Mouse (Mus musculus): ENCODE measurements around the gene Rhbdd3. TPM values are rescaled to one million over a fixed set of nuclear protein-coding genes. Genes with fewer than 3 reads are reported as not detected.

The Rhbdd3 gene
- polyA plus RNA-seq, 1 experiment from 2014 or later = 25.1 TPM

- peaks cover 32% of the 10 kb centered on the region; the same call in 1 of the 2 replicates for H3K36me3 ChIP-seq
- peaks cover 30% of the 10 kb centered on the region for H3K4me1 ChIP-seq
- no peak for ATAC-seq (ENCODE audit: low FRiP score, low read depth)
- H3K9me3 ChIP-seq = no peaks in the 10 kb centered on the region
- no peak overlapping the region for H3K27ac ChIP-seq
- 68% methylated on average over 6 of the region's 6 CpGs for WGBS
- no peak overlapping the region for H3K4me3 ChIP-seq
- H3K4me2 ChIP-seq (replicated peaks) = peak overlapping the region; percentile 75; the same call in 1 of the 2 replicates
- H3K9ac ChIP-seq = no peak overlapping the region
- H3K27me3 ChIP-seq = no peaks in the 10 kb centered on the region
Measured at GRCm38 (mm10) chr11:5101641-5102040, 2.9 kb downstream of the Rhbdd3 start.

GRCm38 (mm10) chr11:5102384-5102783, 3.7 kb downstream of the Rhbdd3 start:
- H3K4me1 ChIP-seq = peaks cover 22% of the 10 kb centered on the region
- H3K27me3 ChIP-seq = no peaks in the 10 kb centered on the region
- H3K9me3 ChIP-seq = no peaks in the 10 kb centered on the region
- H3K9ac ChIP-seq = no peak overlapping the region
- ATAC-seq (ENCODE audit: low FRiP score, low read depth) = no peak
- 89% methylated on average over 7 of the region's 7 CpGs for WGBS
- H3K36me3 ChIP-seq = peaks cover 32% of the 10 kb centered on the region; the same call in 1 of the 2 replicates
- H3K4me3 ChIP-seq = no peak overlapping the region
- no peak overlapping the region for H3K4me2 ChIP-seq (replicated peaks)
- H3K27ac ChIP-seq = no peak overlapping the region

GRCm38 (mm10) chr11:5103986-5104509, 5.3 kb downstream of the Rhbdd3 start:
- ATAC-seq (ENCODE audit: low FRiP score, low read depth) = no peak
- Histone ChIP-seq H3K4me3 (no peak overlapping the region), H3K9ac (no peak overlapping the region), H3K9me3 (no peaks in the 10 kb centered on the region), H3K27me3 (no peaks in the 10 kb centered on the region), H3K36me3 (peaks cover 32% of the 10 kb centered on the region; the same call in 1 of the 2 replicates), H3K4me2 (replicated peaks) (no peak overlapping the region), H3K4me1 (peaks cover 19% of the 10 kb centered on the region), H3K27ac (no peak overlapping the region)
- WGBS = 97% methylated on average over 4 of the region's 4 CpGs

DNA sequence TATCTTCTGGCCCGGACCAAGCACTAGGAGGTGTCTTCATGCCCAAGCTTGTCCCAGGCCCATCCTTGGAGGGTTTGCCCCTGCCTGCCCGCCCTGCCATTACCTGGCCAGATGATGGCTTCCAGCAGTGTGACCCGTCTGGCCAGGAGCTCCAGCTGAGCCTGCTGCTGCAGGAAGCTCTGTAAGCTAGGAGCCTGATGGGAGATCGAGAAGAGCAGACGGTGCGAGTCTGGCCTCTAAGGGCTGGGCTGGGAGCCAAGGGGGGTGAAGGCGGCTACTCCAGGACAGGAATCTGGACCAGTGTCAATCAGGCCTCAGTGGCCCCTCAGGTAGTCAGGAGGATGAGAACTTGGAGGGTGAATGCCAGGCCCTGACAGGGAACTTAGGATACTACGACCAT, 10.7 kb downstream of the Rhbdd3 start:
- Histone ChIP-seq H3K4me1 (no peaks in the 10 kb centered on the region), H3K27me3 (no peaks in the 10 kb centered on the region), H3K9me3 (no peaks in the 10 kb centered on the region), H3K4me2 (replicated peaks) (no peak overlapping the region), H3K36me3 (peaks cover 17% of the 10 kb centered on the region; the same call in 1 of the 2 replicates), H3K4me3 (no peak overlapping the region), H3K9ac (no peak overlapping the region), H3K27ac (no peak overlapping the region)
- WGBS = 53% methylated on average over 8 of the region's 8 CpGs
- no peak for ATAC-seq (ENCODE audit: low FRiP score, low read depth)

- ATAC-seq (ENCODE audit: low FRiP score, low read depth) = no peak
- Histone ChIP-seq H3K4me3 (no peak overlapping the region), H3K9ac (no peak overlapping the region), H3K36me3 (no peaks in the 10 kb centered on the region), H3K4me1 (no peaks in the 10 kb centered on the region; the same call in 1 of the 2 replicates), H3K27ac (no peak overlapping the region), H3K27me3 (no peaks in the 10 kb centered on the region), H3K4me2 (replicated peaks) (no peak overlapping the region), H3K9me3 (no peaks in the 10 kb centered on the region)
- 79% methylated on average over 7 of the region's 7 CpGs for whole genome bisulfite sequencing
Measured at GRCm38 (mm10) chr11:5113645-5114044, 14.9 kb downstream of the Rhbdd3 start.

- Histone ChIP-seq H3K4me1 (no peaks in the 10 kb centered on the region; the same call in 1 of the 2 replicates), H3K9me3 (no peaks in the 10 kb centered on the region), H3K9ac (no peak overlapping the region), H3K4me2 (replicated peaks) (no peak overlapping the region), H3K36me3 (no peaks in the 10 kb centered on the region), H3K27ac (no peak overlapping the region), H3K4me3 (no peak overlapping the region), H3K27me3 (no peaks in the 10 kb centered on the region)
- peak; percentile 69 for ATAC-seq (ENCODE audit: low FRiP score, low read depth)
- WGBS = 27% methylated on average over 13 of the region's 13 CpGs
Measured at GRCm38 (mm10) chr11:5114931-5115581, 16.3 kb downstream of the Rhbdd3 start.

GRCm38 (mm10) chr11:5125713-5126112, 27.0 kb downstream of the Rhbdd3 start:
- Histone ChIP-seq H3K27me3 (no peaks in the 10 kb centered on the region), H3K9me3 (0 out of 2 replicates have a peak, but pooled peaks cover 3% of the 10 kb centered on the region), H3K9ac (no peak overlapping the region), H3K36me3 (no peaks in the 10 kb centered on the region; the same call in 1 of the 2 replicates), H3K4me1 (no peaks in the 10 kb centered on the region), H3K27ac (no peak overlapping the region), H3K4me2 (replicated peaks) (no peak overlapping the region), H3K4me3 (no peak overlapping the region)
- 78% methylated on average over 4 of the region's 4 CpGs for WGBS
- ATAC-seq (ENCODE audit: low FRiP score, low read depth) = no peak

- WGBS = 38% methylated on average over 5 of the region's 5 CpGs
- H3K9ac ChIP-seq = no peak overlapping the region
- no peak overlapping the region for H3K4me2 ChIP-seq (replicated peaks)
- no peak for ATAC-seq (ENCODE audit: low FRiP score, low read depth)
- no peaks in the 10 kb centered on the region for H3K4me1 ChIP-seq
- H3K27me3 ChIP-seq = no peaks in the 10 kb centered on the region
- H3K36me3 ChIP-seq = peaks cover 3% of the 10 kb centered on the region; the same call in 1 of the 2 replicates
- no peak overlapping the region for H3K27ac ChIP-seq
- no peak overlapping the region for H3K4me3 ChIP-seq
- no peaks in the 10 kb centered on the region for H3K9me3 ChIP-seq
Measured at GRCm38 (mm10) chr11:5129035-5129480, 30.3 kb downstream of the Rhbdd3 start.

DNA sequence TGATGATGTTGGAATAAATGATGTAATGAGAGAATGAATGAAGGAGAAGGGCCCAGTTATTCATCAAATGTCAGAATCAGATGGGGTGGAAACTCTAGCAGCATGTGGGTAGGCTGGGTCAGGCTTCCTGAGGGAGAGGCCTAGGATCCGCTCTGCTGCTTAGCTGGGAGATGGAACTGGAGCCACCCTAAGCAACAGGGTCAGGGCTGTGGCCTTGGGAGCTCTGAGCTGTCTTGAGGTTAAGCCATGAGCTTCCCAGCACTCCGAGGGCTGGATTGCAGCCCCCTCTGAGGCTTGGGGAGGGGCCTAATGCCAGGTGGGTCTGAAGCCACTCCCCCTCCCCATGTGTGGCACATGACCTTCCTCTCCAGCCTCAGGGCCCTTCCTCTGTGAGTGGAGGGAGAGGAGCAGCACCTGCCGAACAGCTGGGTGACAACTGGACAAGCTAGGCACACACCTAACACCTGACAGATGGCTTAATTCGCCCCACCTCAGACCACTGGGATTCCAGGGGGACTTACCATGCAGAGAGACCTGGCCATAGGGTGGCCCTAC, 31.5 kb downstream of the Rhbdd3 start:
- 52% methylated on average over 4 of the region's 4 CpGs for WGBS
- no peaks in the 10 kb centered on the region for H3K9me3 ChIP-seq
- H3K36me3 ChIP-seq = peaks cover 3% of the 10 kb centered on the region; the same call in 1 of the 2 replicates
- no peak overlapping the region for H3K4me2 ChIP-seq (replicated peaks)
- no peaks in the 10 kb centered on the region for H3K27me3 ChIP-seq
- no peak overlapping the region for H3K9ac ChIP-seq
- no peak overlapping the region for H3K27ac ChIP-seq
- no peak for ATAC-seq (ENCODE audit: low FRiP score, low read depth)
- no peaks in the 10 kb centered on the region for H3K4me1 ChIP-seq
- no peak overlapping the region for H3K4me3 ChIP-seq

GRCm38 (mm10) chr11:5132751-5133150, 34.0 kb downstream of the Rhbdd3 start:
- WGBS = 55% methylated on average over 4 of the region's 4 CpGs
- Histone ChIP-seq H3K9me3 (no peaks in the 10 kb centered on the region), H3K4me3 (no peak overlapping the region), H3K4me2 (replicated peaks) (no peak overlapping the region), H3K4me1 (peaks cover 5% of the 10 kb centered on the region; the same call in 1 of the 2 replicates), H3K27ac (no peak overlapping the region), H3K27me3 (no peaks in the 10 kb centered on the region), H3K36me3 (peaks cover 3% of the 10 kb centered on the region; the same call in 1 of the 2 replicates), H3K9ac (no peak overlapping the region)
- no peak for ATAC-seq (ENCODE audit: low FRiP score, low read depth)

GRCm38 (mm10) chr11:5135914-5136313, 37.2 kb downstream of the Rhbdd3 start:
- ATAC-seq (ENCODE audit: low FRiP score, low read depth) = no peak
- Histone ChIP-seq H3K36me3 (peaks cover 3% of the 10 kb centered on the region; the same call in 1 of the 2 replicates), H3K4me1 (peaks cover 18% of the 10 kb centered on the region), H3K9me3 (no peaks in the 10 kb centered on the region), H3K4me3 (no peak overlapping the region), H3K27ac (peak overlapping the region; percentile 8; the same call in 1 of the 2 replicates), H3K4me2 (replicated peaks) (no peak overlapping the region), H3K27me3 (no peaks in the 10 kb centered on the region), H3K9ac (no peak overlapping the region)
- 53% methylated on average over 11 of the region's 11 CpGs for WGBS

- Histone ChIP-seq H3K27me3 (no peaks in the 10 kb centered on the region), H3K36me3 (no peaks in the 10 kb centered on the region), H3K4me1 (peaks cover 18% of the 10 kb centered on the region), H3K4me3 (no peak overlapping the region), H3K27ac (no peak overlapping the region), H3K9ac (no peak overlapping the region), H3K9me3 (no peaks in the 10 kb centered on the region), H3K4me2 (replicated peaks) (no peak overlapping the region)
- 82% methylated on average over 2 of the region's 2 CpGs for WGBS
- ATAC-seq (ENCODE audit: low FRiP score, low read depth) = no peak
Measured at GRCm38 (mm10) chr11:5138642-5139041, 39.9 kb downstream of the Rhbdd3 start.

All from limb, embryonic 13.5 days (tissue).